Mouse (Mus musculus): ENCODE results near the gene Aqp1.

GRCm38 (mm10) chr6:55396622-55397041 lies 60.4 kb downstream of the Aqp1 start:
- no peak for TF ChIP-seq CTCF (IDR thresholded peaks at IDR 0.05)
- TF ChIP-seq EP300 (IDR thresholded peaks at IDR 0.05): no peak

Measured in lung, postnatal 0 days (tissue).